Mouse (Mus musculus) thymus, adult 2 months (tissue): ENCODE data around the gene Ulk2.

Experiments
- CTCF ChIP-seq: fragments of 200-500 bp; IDR thresholded peaks from 2 replicates; pipeline ENCODE4 v1.5.1; 2012; ENCODE audit warnings: mild to moderate bottlenecking, control low read depth, low read length, moderate library complexity, borderline replicate concordance; ENCODE audit not compliant: control insufficient read depth, poor library complexity, insufficient read depth; ENCODE audit errors: extremely low read depth
- POLR2A ChIP-seq: fragments of 200-500 bp; IDR thresholded peaks from 2 replicates; pipeline ENCODE4 v1.6.1; 2012; ENCODE audit warnings: mild to moderate bottlenecking, low read length, control low read depth, moderate library complexity; ENCODE audit not compliant: control insufficient read depth, poor library complexity, insufficient read depth; ENCODE audit errors: extremely low read depth

GRCm38 (mm10) chr11:61861781-61862547 is 7.1 kb upstream of the Ulk2 start:
- no peak for TF ChIP-seq POLR2A
- TF ChIP-seq CTCF = no peak
